Mouse (Mus musculus) C2C12 (cell line): ENCODE measurements at regions not wholly inside any gene's neighbourhood (a gene's known extent, or its start where the extent isn't known, plus 50 kb on each side); places are given as distances from the start of the nearest gene placed in this dataset.
A peak's percentile ranks its signal among the peaks of the same experiment; 100 is the strongest.

Experiments used
- H3K27me3 ChIP-seq: one replicate; pipeline ENCODE4 v1.6.1; 2011; ENCODE audit not compliant: control insufficient read depth, insufficient read depth, insufficient read length
- H3K36me3 ChIP-seq: one replicate; pipeline ENCODE4 v1.6.1; 2011; ENCODE audit not compliant: control insufficient read depth, insufficient read depth
- H3K4me3 ChIP-seq: one replicate; pipeline ENCODE4 v1.5.1; 2011; ENCODE audit warnings: mild to moderate bottlenecking, control low read depth; ENCODE audit not compliant: poor library complexity, insufficient read depth, severe bottlenecking
- H3K79me2 ChIP-seq: one replicate; pipeline ENCODE4 v1.6.1; 2011; ENCODE audit not compliant: control insufficient read depth, insufficient read depth
- H3K79me3 ChIP-seq: one replicate; pipeline ENCODE4 v1.6.1; 2011; ENCODE audit warnings: low read depth, control low read depth
- H3ac ChIP-seq: one replicate; pipeline ENCODE3; 2011; ENCODE audit warnings: low read depth; ENCODE audit not compliant: control insufficient read depth, insufficient read length
- CEBPB ChIP-seq: IDR thresholded peaks from one replicate; pipeline ENCODE4 v1.6.1; 2011; ENCODE audit warnings: low read depth, mild to moderate bottlenecking, control low read depth, moderate library complexity
- CTCF ChIP-seq: IDR thresholded peaks from one replicate; pipeline ENCODE4 v1.5.1; 2011; ENCODE audit not compliant: control insufficient read depth, insufficient read depth, insufficient read length
- FOSL1 ChIP-seq: IDR thresholded peaks from one replicate; pipeline ENCODE4 v1.8.0; 2011; ENCODE audit warnings: mild to moderate bottlenecking, low read length; ENCODE audit not compliant: poor library complexity, insufficient read depth, severe bottlenecking
- MAX ChIP-seq: IDR thresholded peaks from one replicate; pipeline ENCODE4 v1.6.1; 2011; ENCODE audit warnings: mild to moderate bottlenecking, control low read depth
- MYOD1 ChIP-seq: IDR thresholded peaks from one replicate; pipeline ENCODE4 v1.6.1; 2011; ENCODE audit warnings: low read depth; ENCODE audit not compliant: control insufficient read depth, insufficient read length
- MYOG ChIP-seq: IDR thresholded peaks from one replicate; pipeline ENCODE4 v1.6.1; 2011; ENCODE audit not compliant: control insufficient read depth, insufficient read length; ENCODE audit errors: extremely low read depth
- USF1 ChIP-seq: IDR thresholded peaks from one replicate; pipeline ENCODE4 v1.6.1; 2011; ENCODE audit warnings: low read depth, mild to moderate bottlenecking, control low read depth, moderate library complexity

DNA sequence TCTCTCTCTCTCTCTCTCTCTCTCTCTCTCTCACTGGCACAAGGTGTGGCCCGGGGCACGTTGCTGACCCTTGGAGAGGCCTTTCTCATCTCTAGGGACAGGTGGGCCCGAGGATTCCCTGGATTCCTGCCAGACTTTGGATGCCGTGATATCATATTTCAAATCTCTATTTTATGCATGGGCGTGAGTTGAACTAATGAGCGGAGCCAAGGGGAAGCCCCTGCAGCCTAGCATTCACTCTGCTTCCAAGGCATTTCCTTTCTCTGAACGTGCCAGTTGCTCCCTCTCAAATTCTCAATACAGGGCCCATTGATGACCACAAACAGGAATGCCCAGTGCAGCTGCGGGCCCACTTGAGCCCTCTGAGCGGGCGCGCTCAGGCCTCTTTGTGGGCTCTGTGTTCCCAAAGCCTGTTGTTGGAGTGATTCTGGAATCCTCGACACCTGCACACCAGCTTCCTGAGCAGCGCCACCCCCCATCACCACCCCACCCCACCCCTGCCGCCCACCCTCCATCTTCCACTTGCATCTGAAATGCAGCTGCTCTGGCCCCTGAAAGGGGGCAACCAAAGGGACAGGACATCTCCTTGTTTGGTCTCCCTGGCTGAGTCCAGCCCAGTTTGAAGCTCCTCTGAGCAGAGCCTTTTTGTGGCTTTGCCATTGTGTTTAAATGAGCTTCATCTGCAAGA is 175.0 kb upstream of the Lpp start:
- Histone ChIP-seq H3K79me2 (no peaks in the 10 kb centered on the region), H3K27me3 (no peaks in the 10 kb centered on the region), H3K4me3 (no peak overlapping the region), H3ac (no peak overlapping the region), H3K79me3 (no peaks in the 10 kb centered on the region), H3K36me3 (no peaks in the 10 kb centered on the region)
- TF ChIP-seq CEBPB (no peak), MYOD1 (no peak), USF1 (no peak), MAX (no peak), MYOG (no peak), FOSL1 (no peak), CTCF (no peak)

DNA sequence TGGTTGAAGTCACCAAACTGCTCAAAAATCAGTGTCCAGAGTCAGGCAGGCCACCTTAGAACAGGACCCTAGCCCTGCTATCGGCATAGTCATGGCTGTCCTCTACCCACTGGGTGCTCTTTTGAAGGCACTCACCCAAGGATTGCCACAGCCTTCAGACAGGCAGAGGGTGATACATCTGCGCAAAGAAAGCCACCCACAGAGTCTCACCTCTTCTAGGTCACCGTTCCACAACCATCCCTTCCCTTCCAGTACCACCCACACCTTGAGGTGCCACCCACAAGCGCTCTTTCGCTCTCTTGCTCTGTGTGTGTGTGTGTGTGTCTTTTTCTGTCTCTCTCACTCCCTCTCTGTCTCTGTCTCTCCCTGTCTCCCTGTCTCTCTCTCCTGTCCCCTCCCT is 176.5 kb upstream of the Lpp start:
- Histone ChIP-seq H3ac (no peak overlapping the region), H3K4me3 (no peak overlapping the region), H3K27me3 (no peaks in the 10 kb centered on the region), H3K79me2 (no peaks in the 10 kb centered on the region), H3K79me3 (no peaks in the 10 kb centered on the region), H3K36me3 (no peaks in the 10 kb centered on the region)
- TF ChIP-seq MYOD1 (no peak), MYOG (no peak), FOSL1 (no peak), CTCF (no peak), CEBPB (no peak), USF1 (no peak), MAX (no peak)

DNA sequence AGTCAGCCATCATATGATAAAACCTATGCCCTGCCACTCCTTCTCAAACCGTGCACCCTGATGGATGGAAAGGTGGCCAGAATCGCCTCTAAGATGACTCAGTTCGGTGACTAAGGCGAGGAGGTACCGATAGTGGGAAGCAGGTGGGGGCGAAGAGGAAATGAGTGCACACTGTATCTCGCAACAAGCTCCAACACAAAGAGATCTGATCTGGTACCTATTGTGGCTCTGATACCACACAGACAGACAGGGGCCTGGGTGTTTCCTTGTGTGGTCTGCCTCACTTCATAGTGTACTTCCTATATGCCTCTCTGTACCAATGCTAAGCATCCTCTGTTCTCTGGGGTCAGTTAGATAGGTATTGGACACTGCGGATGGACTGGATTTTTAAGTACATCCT is 178.0 kb upstream of the Lpp start:
- Histone ChIP-seq H3K79me2 (no peaks in the 10 kb centered on the region), H3ac (no peak overlapping the region), H3K4me3 (no peak overlapping the region), H3K36me3 (no peaks in the 10 kb centered on the region), H3K79me3 (no peaks in the 10 kb centered on the region), H3K27me3 (no peaks in the 10 kb centered on the region)
- no peak for TF ChIP-seq USF1
- no peak for TF ChIP-seq MYOG
- no peak for TF ChIP-seq FOSL1
- no peak for TF ChIP-seq CTCF
- no peak for TF ChIP-seq MAX
- TF ChIP-seq CEBPB: no peak
- TF ChIP-seq MYOD1: no peak

DNA sequence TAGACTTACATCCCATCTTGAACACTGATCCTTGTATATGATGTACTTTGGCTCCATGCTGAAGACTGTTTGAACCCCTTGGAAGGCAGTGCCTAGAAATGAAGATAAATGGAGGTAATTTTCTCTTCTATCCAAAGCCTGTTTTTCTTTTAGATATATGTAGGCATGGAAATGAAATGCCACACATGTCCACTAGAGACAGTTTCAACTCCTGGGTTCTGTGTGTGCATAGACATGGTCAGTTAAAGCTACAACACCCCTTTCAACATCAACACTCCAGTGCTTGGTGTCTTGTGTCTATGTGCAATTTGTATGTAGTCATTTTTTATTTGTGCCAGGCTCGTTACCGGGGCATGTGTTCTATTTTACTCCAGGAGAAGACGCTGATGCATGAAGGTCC is 179.7 kb upstream of the Lpp start:
- H3K36me3 ChIP-seq: no peaks in the 10 kb centered on the region
- H3K79me3 ChIP-seq: no peaks in the 10 kb centered on the region
- H3K79me2 ChIP-seq: no peaks in the 10 kb centered on the region
- no peak for TF ChIP-seq FOSL1
- H3ac ChIP-seq: no peak overlapping the region
- no peak overlapping the region for H3K4me3 ChIP-seq
- no peaks in the 10 kb centered on the region for H3K27me3 ChIP-seq

DNA sequence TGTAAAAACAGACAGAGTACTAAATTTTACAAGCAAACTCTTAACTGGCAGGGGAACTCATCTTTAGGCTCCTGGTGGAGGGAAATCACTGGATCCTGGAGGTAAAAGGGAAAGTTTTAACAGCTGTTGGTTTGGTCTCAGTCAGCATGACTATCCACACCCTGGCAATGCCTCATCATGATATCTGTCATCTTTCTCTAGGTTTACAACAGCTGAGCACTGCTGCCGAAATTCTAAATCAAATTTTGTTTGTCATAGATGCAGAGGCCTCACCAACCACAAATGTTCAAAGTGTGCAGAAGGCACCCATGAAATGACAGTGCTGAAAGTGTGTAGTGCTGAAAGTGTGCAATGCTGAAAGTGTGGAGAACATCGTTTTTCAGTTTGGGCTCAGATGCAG is 180.6 kb upstream of the Lpp start:
- Histone ChIP-seq H3K79me2 (no peaks in the 10 kb centered on the region), H3K4me3 (no peak overlapping the region), H3K79me3 (no peaks in the 10 kb centered on the region), H3K27me3 (no peaks in the 10 kb centered on the region), H3K36me3 (no peaks in the 10 kb centered on the region), H3ac (no peak overlapping the region)
- TF ChIP-seq FOSL1 (no peak), MYOD1 (peak; percentile 96)

- Histone ChIP-seq H3ac (no peak overlapping the region), H3K79me3 (no peaks in the 10 kb centered on the region), H3K4me3 (no peak overlapping the region), H3K27me3 (no peaks in the 10 kb centered on the region), H3K79me2 (no peaks in the 10 kb centered on the region), H3K36me3 (no peaks in the 10 kb centered on the region)
- TF ChIP-seq CEBPB (no peak), MYOD1 (no peak), FOSL1 (no peak), MAX (no peak), USF1 (no peak), MYOG (no peak), CTCF (no peak)
These were observed 181.7 kb upstream of the Lpp start for GRCm38 (mm10) chr16:24211588-24211987.
